Mouse (Mus musculus) gonadal fat pad, adult 2 months (tissue): Measurements from ENCODE around the gene C1qc. TPM values are rescaled to one million over a fixed set of nuclear protein-coding genes. Genes with fewer than 3 reads are reported as not detected.

Experiments
- DNase-seq: peaks from one replicate; pipeline ENCODE4 v3.0.0-alpha.2; 2012; ENCODE audit warnings: low read depth
- polyA plus RNA-seq: library from polyadenylated mRNA; depleted of rRNA; stranded (reverse); fragments of >200 nt; gene quantifications from 2 replicates; pipeline ENCODE4 v1.2.3, GENCODE M21; 2012; rRNA removed

Gene C1qc
- polyA plus RNA-seq, 1 experiment, result 179 TPM

DNA sequence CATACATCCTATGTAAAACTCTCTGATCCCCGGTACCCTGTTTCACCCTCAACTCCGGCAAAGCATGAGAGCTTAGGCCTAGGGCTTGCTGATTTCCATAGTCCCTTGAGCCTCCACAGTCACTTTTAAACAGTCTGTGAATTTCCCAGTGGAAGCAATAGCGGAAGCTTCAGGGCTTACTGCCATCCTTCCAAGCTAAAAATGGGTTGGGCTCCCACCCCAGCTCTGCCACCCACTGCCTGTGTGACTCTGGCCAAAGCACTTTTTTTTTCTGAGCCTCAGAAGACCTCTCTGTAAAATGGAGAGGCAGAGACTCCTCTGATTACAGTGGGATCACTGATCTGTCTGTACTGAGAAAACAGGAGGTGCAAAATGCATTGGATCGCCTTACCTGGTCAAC, 44.3 kb downstream of the C1qc start:
- DNase-seq, result no peak

DNA sequence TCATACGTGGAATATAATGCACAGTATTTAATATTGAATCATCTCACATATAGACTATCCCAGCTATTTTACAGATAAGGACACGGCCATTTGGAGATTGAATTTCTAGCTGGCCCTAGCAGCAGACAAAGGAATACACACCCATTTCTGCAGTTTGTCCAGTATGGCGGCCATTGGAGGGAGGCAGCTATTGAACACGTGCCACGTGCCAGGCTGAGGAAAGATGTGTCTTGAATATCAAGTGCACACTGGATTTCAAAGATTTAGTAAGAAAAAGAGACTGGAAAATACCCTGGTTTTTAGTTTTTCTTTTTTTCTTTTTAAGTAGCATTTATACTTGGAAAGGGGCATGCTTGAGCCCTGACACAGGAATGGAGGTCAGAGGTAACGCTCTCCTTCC, 45.7 kb downstream of the C1qc start:
- DNase-seq, result no peak

DNA sequence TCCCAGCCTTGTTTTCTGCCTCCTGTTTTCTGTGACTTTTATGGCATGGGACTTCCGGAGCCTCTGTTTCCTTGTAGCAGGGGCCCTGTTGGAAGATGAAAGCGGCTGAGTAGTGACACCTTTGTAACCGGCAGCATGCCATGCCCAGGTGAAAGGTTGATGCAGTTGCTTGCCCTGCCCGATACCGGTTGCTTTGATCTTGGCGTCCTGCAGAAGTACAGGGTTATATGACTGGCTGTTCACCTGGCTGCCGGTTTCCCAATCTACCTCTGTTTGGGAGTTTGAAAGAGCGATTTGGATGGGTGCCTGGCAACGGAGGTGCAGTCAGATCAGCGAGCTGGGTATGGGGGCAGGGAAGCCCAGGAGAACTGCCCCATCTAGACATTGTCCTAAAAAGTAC, 50.1 kb downstream of the C1qc start:
- no peak for DNase-seq

DNA sequence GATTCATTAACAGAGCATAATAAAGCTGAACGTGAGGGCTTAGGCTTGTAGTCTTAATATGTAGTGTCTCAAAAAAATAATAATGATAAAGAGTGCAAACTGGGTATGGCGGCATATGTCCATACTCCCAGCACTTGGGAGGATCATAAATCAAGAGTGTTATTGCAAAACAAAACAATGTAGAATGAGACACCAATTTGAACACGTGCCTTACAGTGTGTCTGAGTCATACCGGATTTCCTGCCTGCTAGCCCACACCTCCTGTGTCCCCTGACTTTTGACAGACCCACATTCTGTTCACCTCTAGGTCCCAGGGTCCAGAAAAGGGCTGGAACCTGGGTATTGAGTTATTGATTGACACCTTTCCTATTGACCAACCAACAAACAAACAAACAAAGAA, 50.8 kb downstream of the C1qc start:
- DNase-seq, result no peak

DNA sequence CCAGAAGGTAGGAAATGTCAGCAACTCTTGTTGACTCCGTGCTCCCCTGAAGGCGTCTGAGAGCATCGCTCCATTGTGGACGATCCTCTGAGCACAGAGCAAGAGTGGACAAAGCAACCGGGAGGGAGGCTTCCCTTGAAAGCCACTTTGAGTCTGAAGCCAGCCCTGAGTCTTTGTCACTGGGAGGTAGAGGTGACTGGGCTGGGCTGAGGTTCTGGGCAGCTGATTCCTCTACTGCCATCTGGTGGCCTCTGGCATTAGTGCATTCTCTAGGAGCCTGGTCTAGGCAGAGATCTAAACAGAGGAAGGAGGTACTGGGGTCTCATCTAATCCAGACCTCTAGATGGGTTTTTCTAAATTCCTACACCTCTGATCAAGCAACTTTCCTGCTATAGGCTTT, 51.8 kb downstream of the C1qc start:
- no peak for DNase-seq

Other genes with a start within 250 kb of the C1qc start
- gene Ephb2, start 57.1 kb downstream of the C1qc start, polyA plus RNA-seq, result 14.4 and 20.6 TPM in 2 replicates
- gene C1qb, start 6.9 kb downstream of the C1qc start, polyA plus RNA-seq, result 134 and 203 TPM in 2 replicates
- gene C1qa, start 5.7 kb upstream of the C1qc start, polyA plus RNA-seq, result 93.9 and 119 TPM in 2 replicates
- 0.34 and 0.47 TPM in 2 replicates for gene Epha8, start 63.8 kb upstream of the C1qc start, polyA plus RNA-seq
- 5.9 and 6.8 TPM in 2 replicates for gene Zbtb40, start 155.7 kb upstream of the C1qc start, polyA plus RNA-seq